Mouse (Mus musculus) heart, adult 2 months (tissue): ENCODE results near the gene Ttn. TPM values are rescaled to one million over a fixed set of nuclear protein-coding genes. Genes with fewer than 3 reads are reported as not detected.

Experiments
- DNase-seq, 2 experiments: peaks; one replicate each; pipeline ENCODE4 v3.0.0; 2021
- H3K27ac ChIP-seq: fragments of 200-600 bp; 2 replicates; pipeline ENCODE4 v1.8.1; 2022
- H3K27me3 ChIP-seq: fragments of 200-500 bp; 2 replicates; pipeline ENCODE4 v1.6.1; 2012; ENCODE audit warnings: mild to moderate bottlenecking, low read length, inconsistent platforms, mixed read lengths; ENCODE audit not compliant: control insufficient read depth, insufficient read depth
- H3K36me3 ChIP-seq: fragments of 200-500 bp; 2 replicates; pipeline ENCODE4 v1.6.1; 2012; ENCODE audit warnings: low read length, inconsistent platforms; ENCODE audit not compliant: control insufficient read depth, insufficient read depth
- H3K4me1 ChIP-seq: fragments of 200-500 bp; 2 replicates; pipeline ENCODE4 v1.6.1; 2011; ENCODE audit warnings: low read length; ENCODE audit not compliant: control insufficient read depth, insufficient read depth
- H3K4me3 ChIP-seq: fragments of 200-600 bp; 2 replicates; pipeline ENCODE4 v1.8.1; 2022
- H3K79me2 ChIP-seq: fragments of 200-500 bp; replicated peaks from 2 replicates; pipeline ENCODE4 v1.6.1; 2012; ENCODE audit warnings: mild to moderate bottlenecking, inconsistent platforms, low read length, moderate library complexity, mixed read lengths; ENCODE audit not compliant: control insufficient read depth, insufficient read depth
- H3K9ac ChIP-seq: fragments of 200-500 bp; 2 replicates; pipeline ENCODE4 v1.6.1; 2012; ENCODE audit warnings: low read depth, mild to moderate bottlenecking, control low read depth, inconsistent platforms, low read length, mixed read lengths
- CTCF ChIP-seq: fragments of 200-600 bp; IDR thresholded peaks from 2 replicates; pipeline ENCODE4 v1.8.1; 2022; ENCODE audit warnings: antibody characterized with exemption, mild to moderate bottlenecking, moderate library complexity
- EP300 ChIP-seq: fragments of 200-500 bp; IDR thresholded peaks from 2 replicates; pipeline ENCODE4 v1.6.1; 2011; ENCODE audit warnings: low read depth, low read length, control low read depth; ENCODE audit not compliant: insufficient read depth
- POLR2A ChIP-seq: fragments of 200-500 bp; IDR thresholded peaks from 2 replicates; pipeline ENCODE4 v1.6.1; 2011; ENCODE audit warnings: mild to moderate bottlenecking, low read depth, low read length, control low read depth; ENCODE audit not compliant: insufficient read depth
- WGBS: fragments of 180-500 bp; shearing (Covaris S2); methylation state at CpG from one replicate; pipeline ENCODE4 v1.1.7; 2018; 5-methylcytosine and 5-hydroxymethylcytosine counted together
- intact Hi-C: fragments of 180-260 bp; cut with DNase I; formaldehyde crosslinking; loops from one replicate; pipeline ENCODE4 v1.15.1; 2025
- polyA plus RNA-seq: library from polyadenylated mRNA; depleted of rRNA; stranded (reverse); fragments of >200 nt; gene quantifications from 2 replicates; pipeline ENCODE4 v1.2.3, GENCODE M21; 2012
- total RNA-seq, 2 experiments: library from RNA; stranded (reverse); gene quantifications; 2 replicates each; pipeline ENCODE4 v1.2.3; 2021

Gene Ttn
- total and polyA plus RNA-seq, 3 experiments = 88.4 to 3,090 (median 2,567) TPM

GRCm38 (mm10) chr2:76674725-76675427 lies 307.5 kb downstream of the Ttn start, which contains the start of gene Plekha3:
TSS of gene Plekha3 (plus strand) at chr2:76675281.
- Histone ChIP-seq H3K79me2 (peaks cover 5% of the 10 kb centered on the region), H3K9ac (peak within 1 kb of the TSS; percentile 79), H3K27ac (peak within 1 kb of the TSS; percentile 76), H3K27me3 (no peaks in the 10 kb centered on the region), H3K4me3 (peak within 1 kb of the TSS; percentile 81), H3K36me3 (peaks cover 5% of the 10 kb centered on the region; the same call in 1 of the 2 replicates), H3K4me1 (peaks cover 7% of the 10 kb centered on the region)
- DNase-seq = peak; percentile 91
- intact Hi-C loops = loop anchor here (2.0 to 10.0 kb wide), 2 partner anchors 16 to 190 kb away; no protein-coding TSS in a partner anchor
- TF ChIP-seq POLR2A = peak; percentile 62
- no peak for TF ChIP-seq CTCF
- 5% methylated on average over 41 of the region's 52 CpGs for WGBS

DNA sequence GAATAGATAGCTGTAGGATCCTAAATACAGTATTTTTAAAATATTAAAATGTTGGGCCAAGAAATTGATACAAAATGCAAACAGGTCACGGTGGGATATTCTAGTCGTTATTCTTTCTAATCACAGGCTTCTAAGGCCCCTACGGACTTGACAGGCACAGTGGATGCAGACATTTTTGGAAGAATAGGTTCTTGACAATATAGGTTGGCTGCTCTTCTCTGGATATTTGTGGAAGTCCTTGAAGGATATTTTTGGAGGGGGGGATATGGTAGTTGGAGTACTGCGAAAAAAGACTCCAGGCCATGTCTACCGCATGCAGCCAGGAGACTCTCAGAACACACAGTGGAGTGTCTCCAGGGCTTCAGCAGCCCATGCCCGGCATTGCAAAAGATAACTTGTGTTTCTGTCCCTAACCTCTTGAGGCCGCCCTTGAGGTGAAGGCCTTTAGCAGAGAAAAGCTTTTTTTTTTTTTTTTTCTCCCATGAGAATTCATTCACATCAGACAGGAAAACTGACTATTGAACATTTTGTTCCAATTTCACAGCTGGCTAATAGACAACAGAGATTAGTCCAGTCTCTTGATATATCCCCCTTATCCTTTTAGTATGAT lies 308.8 kb downstream of the Ttn start:
- no peaks in the 10 kb centered on the region for H3K27me3 ChIP-seq
- DNase-seq = peak; percentile 54 to 67
- H3K4me3 ChIP-seq = peak overlapping the region; percentile 50
- H3K79me2 ChIP-seq = peaks cover 3% of the 10 kb centered on the region
- peaks cover 7% of the 10 kb centered on the region for H3K4me1 ChIP-seq
- H3K9ac ChIP-seq = no peak overlapping the region
- 24% methylated on average over 7 of the region's 7 CpGs for WGBS
- peak overlapping the region; percentile 75 for H3K27ac ChIP-seq
- intact Hi-C loops = loop anchor here (1.0 to 10.0 kb wide), 3 partner anchors 17 to 191 kb away; partner anchors contain the start of genes Pjvk and Prkra
- no peak for TF ChIP-seq POLR2A
- peak; percentile 73 for TF ChIP-seq CTCF
- no peak for TF ChIP-seq EP300
- peaks cover 5% of the 10 kb centered on the region; the same call in 1 of the 2 replicates for H3K36me3 ChIP-seq

DNA sequence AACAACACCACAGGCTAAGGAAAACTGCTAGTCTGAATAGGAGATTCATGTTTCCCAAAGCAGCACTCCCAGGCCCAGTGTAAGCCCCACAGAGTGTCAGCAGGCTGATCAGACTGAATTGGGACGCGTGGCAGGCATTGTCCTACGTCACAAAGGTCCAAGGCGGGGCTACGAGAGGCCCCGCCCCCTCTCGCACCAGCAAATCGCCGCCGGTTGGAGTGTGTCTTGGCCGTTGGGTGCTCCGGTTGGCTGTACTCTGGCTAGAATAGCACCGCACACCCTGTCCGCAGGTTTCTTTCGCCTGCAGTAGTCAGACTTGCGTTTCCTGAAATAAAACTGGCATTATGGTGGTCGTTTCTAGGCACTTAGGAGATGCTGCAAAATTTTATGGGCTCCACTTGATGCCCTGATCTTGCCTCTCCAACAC lies 309.4 kb downstream of the Ttn start, which contains the start of gene Fkbp7:
Gene Fkbp7 (minus strand): TSS at position 151 of the 427 bp plus-strand sequence.
- H3K9ac ChIP-seq = peak within 1 kb of the TSS; percentile 81
- peak within 1 kb of the TSS; percentile 50 for H3K4me3 ChIP-seq
- H3K4me1 ChIP-seq = peaks cover 5% of the 10 kb centered on the region
- H3K27ac ChIP-seq = peak within 1 kb of the TSS; percentile 75
- WGBS = under 1% methylated on average over 17 of the region's 17 CpGs
- intact Hi-C loops = loop anchor here (1.0 to 10.0 kb wide), 2 partner anchors 25 to 192 kb away; partner anchors contain the start of genes Pjvk and Prkra
- no peaks in the 10 kb centered on the region for H3K79me2 ChIP-seq
- H3K27me3 ChIP-seq = no peaks in the 10 kb centered on the region
- H3K36me3 ChIP-seq = peaks cover 5% of the 10 kb centered on the region; the same call in 1 of the 2 replicates
- peak; percentile 93 for TF ChIP-seq POLR2A
- no peak for TF ChIP-seq EP300
- DNase-seq = peak; percentile 90 to 91

- no peak for DNase-seq
- Histone ChIP-seq H3K4me1 (peaks cover 5% of the 10 kb centered on the region), H3K9ac (peak overlapping the region; percentile 81), H3K27ac (peak overlapping the region; percentile 75), H3K4me3 (peak overlapping the region; percentile 50), H3K27me3 (no peaks in the 10 kb centered on the region), H3K79me2 (no peaks in the 10 kb centered on the region), H3K36me3 (peaks cover 5% of the 10 kb centered on the region; the same call in 1 of the 2 replicates)
- TF ChIP-seq EP300 (no peak), CTCF (no peak)
- intact Hi-C loops = loop anchor here (10.0 kb wide), 1 partner anchor 193 kb away; no protein-coding TSS in a partner anchor
- WGBS = 13% methylated on average over 9 of the region's 9 CpGs
These were observed 310.1 kb downstream of the Ttn start for GRCm38 (mm10) chr2:76672134-76672745.

DNA sequence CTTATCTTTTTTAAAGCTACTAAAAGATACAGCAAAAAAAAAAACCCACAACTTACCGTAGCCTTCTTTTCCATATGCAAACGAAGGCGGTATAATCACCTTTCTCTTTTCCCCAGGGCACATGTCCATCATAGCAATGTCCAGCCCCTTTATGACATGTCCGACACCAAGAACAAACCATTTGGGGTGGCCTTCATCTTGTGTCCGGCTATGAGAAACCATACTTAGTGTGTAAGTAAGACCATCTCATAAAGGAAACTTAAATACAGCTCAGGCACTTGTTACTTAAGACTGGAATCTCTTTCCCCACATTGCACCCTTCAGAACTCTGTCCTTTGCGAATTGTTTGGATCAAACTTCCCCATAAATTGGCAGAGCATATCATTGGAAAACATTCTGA lies 310.7 kb downstream of the Ttn start:
- H3K79me2 ChIP-seq = no peaks in the 10 kb centered on the region
- H3K27me3 ChIP-seq = no peaks in the 10 kb centered on the region
- 76% methylated on average over 6 of the region's 6 CpGs for WGBS
- intact Hi-C loops = loop anchor here (10.0 kb wide), 1 partner anchor 193 kb away; no protein-coding TSS in a partner anchor
- DNase-seq = no peak
- H3K4me3 ChIP-seq = no peak overlapping the region
- H3K9ac ChIP-seq = no peak overlapping the region
- peaks cover 5% of the 10 kb centered on the region for H3K4me1 ChIP-seq
- peaks cover 4% of the 10 kb centered on the region; the same call in 1 of the 2 replicates for H3K36me3 ChIP-seq
- TF ChIP-seq CTCF (no peak), EP300 (no peak), POLR2A (no peak)
- peak overlapping the region; percentile 75; the same call in 1 of the 2 replicates for H3K27ac ChIP-seq
